Mouse (Mus musculus) hindbrain, embryonic 14.5 days (tissue): ENCODE measurements around the gene Bud31. TPM values are rescaled to one million over a fixed set of nuclear protein-coding genes. Genes with fewer than 3 reads are reported as not detected.
"Not testable (repeated sequence)": the region's sequence is repeated elsewhere in the genome, so short reads cannot be mapped to it uniquely, and the experiment has no call there.

Experiments used
- ATAC-seq: fragments of 200-750 bp; cut with Nextera tagmentation; 2 replicates; pipeline ENCODE4 v1.8.0; 2017; ENCODE audit warnings: moderate number of reproducible peaks, mild to moderate bottlenecking, moderate TSS enrichment, moderate library complexity; ENCODE audit not compliant: low FRiP score
- DNase-seq: peaks from one replicate; pipeline ENCODE4 v3.0.0-alpha.2; 2015; ENCODE audit warnings: low spot score
- H3K27ac ChIP-seq: fragments of 300-500 bp; sonication (generic); 2 replicates; pipeline ENCODE4 v1.5.1; 2014; ENCODE audit warnings: mild to moderate bottlenecking, moderate library complexity
- H3K27me3 ChIP-seq: fragments of 300-500 bp; sonication (generic); 2 replicates; pipeline ENCODE4 v1.6.1; 2014; ENCODE audit warnings: mild to moderate bottlenecking, low read length, mixed read lengths; ENCODE audit not compliant: control insufficient read depth, insufficient read depth
- H3K36me3 ChIP-seq: fragments of 300-500 bp; sonication (generic); replicated peaks from 2 replicates; pipeline ENCODE4 v1.6.1; 2014; ENCODE audit not compliant: control insufficient read depth, insufficient read depth
- H3K4me1 ChIP-seq: fragments of 300-500 bp; sonication (generic); replicated peaks from 2 replicates; pipeline ENCODE4 v1.6.1; 2014; ENCODE audit warnings: antibody characterized with exemption, low read length, mixed read lengths; ENCODE audit not compliant: control insufficient read depth, insufficient read depth
- H3K4me2 ChIP-seq: fragments of 300-500 bp; sonication (generic); replicated peaks from 2 replicates; pipeline ENCODE4 v1.6.1; 2014; ENCODE audit warnings: mild to moderate bottlenecking, moderate library complexity
- H3K4me3 ChIP-seq: fragments of 300-500 bp; sonication (generic); replicated peaks from 2 replicates; pipeline ENCODE4 v1.5.1; 2014; ENCODE audit warnings: mild to moderate bottlenecking, low read length
- H3K9ac ChIP-seq: fragments of 300-500 bp; sonication (generic); 2 replicates; pipeline ENCODE4 v1.6.1; 2014
- H3K9me3 ChIP-seq: fragments of 300-500 bp; sonication (generic); 2 replicates; pipeline ENCODE4 v1.6.1; 2016; ENCODE audit warnings: low read length; ENCODE audit not compliant: control insufficient read depth
- WGBS: fragments of 180-500 bp; shearing (Covaris S2); extraction: QIAGEN DNeasy Blood & Tissue Kit; methylation state at CpG from one replicate; pipeline ENCODE4 v1.1.7; 2014; 5-methylcytosine and 5-hydroxymethylcytosine counted together
- polyA plus RNA-seq: library from polyadenylated mRNA; unstranded; fragments of >200 nt; fragmentation: Nextera tagmentation; extraction: Ambion mirVana; gene quantifications from 2 replicates; pipeline ENCODE4 v1.2.1, GENCODE M21; 2014

Bud31 gene
- polyA plus RNA-seq, 1 experiment from 2014 or later, result 188 TPM

- ATAC-seq, result no peak
- no peak overlapping the region for H3K27ac ChIP-seq
- 93% methylated on average over 2 of the region's 2 CpGs for WGBS
- no peak overlapping the region for H3K4me3 ChIP-seq
- no peak overlapping the region for H3K9ac ChIP-seq
- H3K4me1 ChIP-seq, result no peaks in the 10 kb centered on the region
- H3K9me3 ChIP-seq, result no peaks in the 10 kb centered on the region
- no peak for DNase-seq
- H3K36me3 ChIP-seq, result peaks cover 13% of the 10 kb centered on the region
- peaks cover 9% of the 10 kb centered on the region for H3K27me3 ChIP-seq
- H3K4me2 ChIP-seq, result no peak overlapping the region
These were observed 20.8 kb upstream of the Bud31 start for GRCm38 (mm10) chr5:145119385-145119784.

GRCm38 (mm10) chr5:145120921-145121320 lies 19.2 kb upstream of the Bud31 start:
- Histone ChIP-seq H3K27ac (no peak overlapping the region), H3K4me1 (no peaks in the 10 kb centered on the region), H3K9me3 (no peaks in the 10 kb centered on the region), H3K27me3 (no peaks in the 10 kb centered on the region), H3K36me3 (peaks cover 21% of the 10 kb centered on the region), H3K4me2 (no peak overlapping the region), H3K4me3 (no peak overlapping the region), H3K9ac (no peak overlapping the region)
- DNase-seq (no peak), ATAC-seq (no peak)
- WGBS, result 75% methylated on average over 7 of the region's 7 CpGs

- H3K36me3 ChIP-seq, result peaks cover 44% of the 10 kb centered on the region
- no peak overlapping the region for H3K27ac ChIP-seq
- no peak overlapping the region for H3K9ac ChIP-seq
- no peak overlapping the region for H3K4me3 ChIP-seq
- H3K9me3 ChIP-seq, result no peaks in the 10 kb centered on the region
- no peak for ATAC-seq
- 95% methylated on average over 19 of the region's 19 CpGs for WGBS
- DNase-seq, result no peak
- no peaks in the 10 kb centered on the region for H3K4me1 ChIP-seq
- no peaks in the 10 kb centered on the region for H3K27me3 ChIP-seq
- no peak overlapping the region for H3K4me2 ChIP-seq
These were observed 16.8 kb upstream of the Bud31 start for GRCm38 (mm10) chr5:145123396-145123795.

GRCm38 (mm10) chr5:145126580-145126979 lies 13.6 kb upstream of the Bud31 start:
- Histone ChIP-seq H3K27me3 (no peaks in the 10 kb centered on the region), H3K9me3 (no peaks in the 10 kb centered on the region), H3K4me2 (no peak overlapping the region), H3K9ac (no peak overlapping the region), H3K27ac (no peak overlapping the region), H3K4me1 (no peaks in the 10 kb centered on the region), H3K36me3 (peaks cover 73% of the 10 kb centered on the region), H3K4me3 (no peak overlapping the region)
- 96% methylated on average over 9 of the region's 9 CpGs for WGBS
- DNase-seq, result no peak
- ATAC-seq, result no peak

- H3K4me1 ChIP-seq, result no peaks in the 10 kb centered on the region
- ATAC-seq (no peak; the same call in 1 of the 2 replicates), DNase-seq (no peak)
- H3K9me3 ChIP-seq, result no peaks in the 10 kb centered on the region
- no peak overlapping the region for H3K27ac ChIP-seq
- no peak overlapping the region for H3K9ac ChIP-seq
- H3K4me3 ChIP-seq, result no peak overlapping the region
- H3K36me3 ChIP-seq, result peaks cover 88% of the 10 kb centered on the region
- H3K27me3 ChIP-seq, result no peaks in the 10 kb centered on the region
- 94% methylated on average over 4 of the region's 4 CpGs for WGBS
- no peak overlapping the region for H3K4me2 ChIP-seq
These were observed 11.0 kb upstream of the Bud31 start for GRCm38 (mm10) chr5:145129124-145129523.

GRCm38 (mm10) chr5:145129773-145130172 lies 10.4 kb upstream of the Bud31 start:
- not testable (repeated sequence) for H3K4me3 ChIP-seq, H3K4me2 ChIP-seq, H3K27me3 ChIP-seq, ATAC-seq, H3K4me1 ChIP-seq, DNase-seq, H3K27ac ChIP-seq, H3K9me3 ChIP-seq, H3K9ac ChIP-seq
- peaks cover 88% of the 10 kb centered on the region for H3K36me3 ChIP-seq
- WGBS, result 90% methylated on average over 4 of the region's 6 CpGs

- Histone ChIP-seq H3K27ac (no peak overlapping the region), H3K4me1 (no peaks in the 10 kb centered on the region), H3K4me3 (no peak overlapping the region), H3K4me2 (no peak overlapping the region), H3K36me3 (peaks cover 89% of the 10 kb centered on the region), H3K27me3 (no peaks in the 10 kb centered on the region), H3K9ac (no peak overlapping the region), H3K9me3 (no peaks in the 10 kb centered on the region)
- ATAC-seq (no peak), DNase-seq (no peak)
- WGBS, result 92% methylated on average over 11 of the region's 11 CpGs
These were observed 10.0 kb upstream of the Bud31 start for GRCm38 (mm10) chr5:145130191-145130590.

GRCm38 (mm10) chr5:145130995-145131394 lies 9.2 kb upstream of the Bud31 start:
- Histone ChIP-seq H3K9me3 (no peaks in the 10 kb centered on the region), H3K27ac (no peak overlapping the region), H3K27me3 (no peaks in the 10 kb centered on the region), H3K36me3 (peaks cover 95% of the 10 kb centered on the region), H3K4me1 (no peaks in the 10 kb centered on the region), H3K4me3 (no peak overlapping the region), H3K4me2 (no peak overlapping the region), H3K9ac (no peak overlapping the region)
- no peak for DNase-seq
- no peak for ATAC-seq
- WGBS, result 96% methylated on average over 3 of the region's 3 CpGs

GRCm38 (mm10) chr5:145133275-145133674 lies 6.9 kb upstream of the Bud31 start:
- not testable (repeated sequence) for H3K9ac ChIP-seq, ATAC-seq, H3K27me3 ChIP-seq, DNase-seq, H3K4me3 ChIP-seq, H3K9me3 ChIP-seq, H3K27ac ChIP-seq, H3K4me2 ChIP-seq
- H3K4me1 ChIP-seq, result peaks cover 10% of the 10 kb centered on the region
- 92% methylated on average over 6 of the region's 6 CpGs for WGBS
- H3K36me3 ChIP-seq, result peaks cover 90% of the 10 kb centered on the region

- 15% methylated on average over 6 of the region's 6 CpGs for WGBS
- peak overlapping the region; percentile 84 for H3K9ac ChIP-seq
- H3K4me3 ChIP-seq, result peak overlapping the region; percentile 80
- peak overlapping the region; percentile 83 for H3K4me2 ChIP-seq
- peaks cover 28% of the 10 kb centered on the region for H3K4me1 ChIP-seq
- H3K36me3 ChIP-seq, result peaks cover 62% of the 10 kb centered on the region
- H3K27ac ChIP-seq, result no peak overlapping the region
- ATAC-seq (no peak), DNase-seq (no peak)
- H3K27me3 ChIP-seq, result no peaks in the 10 kb centered on the region
- H3K9me3 ChIP-seq, result no peaks in the 10 kb centered on the region
These were observed 1.3 kb upstream of the Bud31 start for GRCm38 (mm10) chr5:145138836-145139235.
